Mouse (Mus musculus): ENCODE data around the gene Slfn5.

- TF ChIP-seq CTCF (IDR thresholded peaks at IDR 0.05; ENCODE audit: extremely low read depth, insufficient read depth, low read length) (no peak), POLR2A (IDR thresholded peaks at IDR 0.05; ENCODE audit: extremely low read depth, insufficient read depth, low read length) (no peak)
Observed at GRCm38 (mm10) chr11:82928897-82929632, 22.1 kb upstream of the Slfn5 start.

All from cortical plate, adult 2 months (tissue).